Mouse (Mus musculus): ENCODE data around the gene Rhov. TPM values are rescaled to one million over a fixed set of nuclear protein-coding genes. Genes with fewer than 3 reads are reported as not detected.

Gene Rhov
- polyA plus RNA-seq, 1 experiment from 2014 or later, result 31.9 TPM

DNA sequence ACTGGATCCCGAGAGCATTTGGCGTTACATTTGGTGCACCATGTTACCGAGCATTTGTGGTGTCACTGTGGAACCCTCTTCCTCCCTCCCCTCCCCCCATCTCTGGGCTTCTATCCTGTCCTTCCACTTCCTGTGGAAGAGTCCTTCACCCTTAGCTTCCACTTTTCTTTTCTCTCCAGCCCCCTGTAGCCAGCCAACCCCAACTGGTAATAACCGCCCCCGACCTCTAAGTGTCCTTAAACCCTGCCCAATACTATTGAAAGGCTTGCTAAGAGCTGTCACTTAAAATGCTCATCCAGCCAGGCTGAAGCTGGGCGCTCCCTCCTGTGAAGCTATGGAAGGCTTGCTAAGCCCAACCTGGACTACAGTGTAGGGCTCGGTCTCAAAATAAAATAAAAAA lies 5.9 kb upstream of the Rhov start:
- WGBS, result 83% methylated on average over 7 of the region's 7 CpGs
- Histone ChIP-seq H3K27me3 (ENCODE audit: control insufficient read depth, insufficient read depth, low read length) (no peaks in the 10 kb centered on the region), H3K4me2 (ENCODE audit: low read depth, low read length) (no peak overlapping the region), H3K27ac (ENCODE audit: low read depth, low read length) (no peak overlapping the region), H3K9ac (replicated peaks; ENCODE audit: low read depth, low read length) (no peak overlapping the region), H3K4me1 (ENCODE audit: control insufficient read depth, insufficient read depth, low read length) (no peaks in the 10 kb centered on the region), H3K4me3 (ENCODE audit: low read depth, low read length) (no peak overlapping the region), H3K9me3 (ENCODE audit: control insufficient read depth, low read length) (no peaks in the 10 kb centered on the region), H3K36me3 (ENCODE audit: control insufficient read depth, insufficient read depth, low read length) (no peaks in the 10 kb centered on the region)
- no peak for ATAC-seq (ENCODE audit: low read depth)

DNA sequence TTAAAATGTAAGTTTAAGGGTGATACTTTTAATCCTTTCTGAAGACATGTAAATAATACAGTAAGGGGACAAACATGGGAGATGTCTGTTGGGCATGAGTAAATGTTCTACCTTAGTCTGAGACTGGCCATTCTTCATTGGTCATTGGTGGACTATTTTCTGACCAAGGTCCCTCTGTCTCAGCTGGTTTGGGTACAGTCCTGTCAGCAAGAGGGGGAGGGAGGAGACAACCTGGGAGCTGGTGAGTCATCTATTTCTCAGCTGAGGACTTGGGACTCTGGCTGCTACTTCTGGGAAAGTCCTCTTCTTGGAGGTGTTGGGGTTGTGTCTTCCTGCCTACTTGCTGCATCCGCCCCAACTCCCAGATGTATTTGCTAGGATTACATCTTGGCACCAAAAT lies 3.1 kb upstream of the Rhov start:
- WGBS, result 87% methylated on average over 1 of the region's 1 CpGs
- no peak overlapping the region for H3K27ac ChIP-seq (ENCODE audit: low read depth, low read length)
- H3K4me2 ChIP-seq (ENCODE audit: low read depth, low read length), result no peak overlapping the region
- no peak overlapping the region for H3K4me3 ChIP-seq (ENCODE audit: low read depth, low read length)
- no peak overlapping the region for H3K9ac ChIP-seq (replicated peaks; ENCODE audit: low read depth, low read length)
- no peaks in the 10 kb centered on the region for H3K36me3 ChIP-seq (ENCODE audit: control insufficient read depth, insufficient read depth, low read length)
- no peaks in the 10 kb centered on the region for H3K4me1 ChIP-seq (ENCODE audit: control insufficient read depth, insufficient read depth, low read length)
- ATAC-seq (ENCODE audit: low read depth), result no peak
- H3K27me3 ChIP-seq (ENCODE audit: control insufficient read depth, insufficient read depth, low read length), result no peaks in the 10 kb centered on the region
- no peaks in the 10 kb centered on the region for H3K9me3 ChIP-seq (ENCODE audit: control insufficient read depth, low read length)

DNA sequence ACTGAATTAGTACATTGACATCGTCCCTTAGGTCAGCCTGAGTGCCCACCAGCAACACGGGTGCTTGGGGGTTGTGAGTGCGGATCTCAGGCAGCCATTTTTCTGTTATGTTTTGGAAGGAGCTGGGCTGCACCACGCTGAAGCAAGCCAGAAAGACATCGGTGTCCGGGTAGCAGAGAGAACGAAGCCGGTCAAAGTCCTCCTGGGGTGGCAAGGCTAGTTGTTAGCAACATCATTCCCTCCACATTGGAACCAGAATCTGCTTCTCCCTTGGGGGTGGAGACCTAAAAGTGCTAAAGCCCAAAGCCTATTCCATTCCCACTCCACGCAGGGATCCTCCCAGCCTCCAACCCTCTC lies 808 bp downstream of the Rhov start:
- peak overlapping the region; percentile 75 for H3K9ac ChIP-seq (replicated peaks; ENCODE audit: low read depth, low read length)
- H3K9me3 ChIP-seq (ENCODE audit: control insufficient read depth, low read length), result no peaks in the 10 kb centered on the region
- H3K27ac ChIP-seq (ENCODE audit: low read depth, low read length), result no peak overlapping the region
- H3K4me1 ChIP-seq (ENCODE audit: control insufficient read depth, insufficient read depth, low read length), result 0 out of 2 replicates have a peak, but pooled peaks cover 2% of the 10 kb centered on the region
- no peaks in the 10 kb centered on the region for H3K36me3 ChIP-seq (ENCODE audit: control insufficient read depth, insufficient read depth, low read length)
- no peak for ATAC-seq (ENCODE audit: low read depth)
- H3K4me3 ChIP-seq (ENCODE audit: low read depth, low read length), result peak overlapping the region; percentile 75
- WGBS, result 45% methylated on average over 9 of the region's 9 CpGs
- H3K27me3 ChIP-seq (ENCODE audit: control insufficient read depth, insufficient read depth, low read length), result no peaks in the 10 kb centered on the region
- peak overlapping the region; percentile 72 for H3K4me2 ChIP-seq (ENCODE audit: low read depth, low read length)

DNA sequence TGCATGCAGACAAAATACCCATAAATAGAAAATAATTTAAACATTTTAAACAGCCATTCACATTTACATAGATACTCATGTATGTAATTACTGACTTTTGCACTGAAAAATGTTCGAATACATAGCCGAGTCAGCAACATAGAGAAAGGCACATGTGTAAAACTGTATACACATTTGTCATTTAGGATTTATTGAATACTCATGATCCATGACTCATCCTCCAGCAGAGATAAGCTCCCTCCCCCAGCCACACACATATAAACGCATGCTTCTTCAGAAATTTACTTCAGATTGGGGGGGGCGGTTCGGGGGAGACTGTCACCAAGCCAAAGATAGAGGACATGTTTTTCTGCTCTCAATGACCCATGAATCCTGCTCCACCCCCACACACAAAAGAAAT lies 7.3 kb downstream of the Rhov start:
- ATAC-seq (ENCODE audit: low read depth), result no peak
- H3K9me3 ChIP-seq (ENCODE audit: control insufficient read depth, low read length), result no peaks in the 10 kb centered on the region
- 0 out of 2 replicates have a peak, but pooled peaks cover 2% of the 10 kb centered on the region for H3K4me1 ChIP-seq (ENCODE audit: control insufficient read depth, insufficient read depth, low read length)

DNA sequence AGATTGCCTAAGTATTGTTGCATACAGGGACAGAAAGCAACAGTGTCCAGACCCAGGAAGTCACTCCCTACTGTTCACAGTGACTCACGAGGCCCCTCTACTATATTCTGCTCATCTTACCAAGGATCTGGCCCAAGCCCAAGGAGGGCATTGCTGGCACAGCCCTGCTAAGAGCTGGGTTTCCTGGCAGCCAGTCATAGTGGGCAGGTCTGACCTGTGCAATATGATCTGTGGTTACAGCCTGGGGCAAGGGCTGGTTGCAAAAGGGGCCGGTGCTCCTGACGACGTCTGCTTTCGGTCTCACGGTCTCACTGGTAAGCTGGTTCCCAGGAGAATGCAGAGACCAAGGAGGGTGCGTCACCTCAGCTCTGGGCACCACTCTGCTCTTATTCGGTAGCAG lies 8.1 kb downstream of the Rhov start:
- no peaks in the 10 kb centered on the region for H3K4me1 ChIP-seq (ENCODE audit: control insufficient read depth, insufficient read depth, low read length)
- peak; percentile 46; the same call in 1 of the 2 replicates for ATAC-seq (ENCODE audit: low read depth)
- no peak overlapping the region for H3K4me3 ChIP-seq (ENCODE audit: low read depth, low read length)
- no peak overlapping the region for H3K4me2 ChIP-seq (ENCODE audit: low read depth, low read length)
- no peaks in the 10 kb centered on the region for H3K27me3 ChIP-seq (ENCODE audit: control insufficient read depth, insufficient read depth, low read length)
- 36% methylated on average over 8 of the region's 8 CpGs for WGBS
- H3K27ac ChIP-seq (ENCODE audit: low read depth, low read length), result no peak overlapping the region
- H3K36me3 ChIP-seq (ENCODE audit: control insufficient read depth, insufficient read depth, low read length), result no peaks in the 10 kb centered on the region
- H3K9ac ChIP-seq (replicated peaks; ENCODE audit: low read depth, low read length), result no peak overlapping the region
- no peaks in the 10 kb centered on the region for H3K9me3 ChIP-seq (ENCODE audit: control insufficient read depth, low read length)

More for the DNA sequence above, 7.3 kb downstream of the Rhov start:
- H3K9ac ChIP-seq (replicated peaks; ENCODE audit: low read depth, low read length), result no peak overlapping the region
- no peak overlapping the region for H3K27ac ChIP-seq (ENCODE audit: low read depth, low read length)
- H3K4me2 ChIP-seq (ENCODE audit: low read depth, low read length), result no peak overlapping the region
- no peak overlapping the region for H3K4me3 ChIP-seq (ENCODE audit: low read depth, low read length)
- H3K36me3 ChIP-seq (ENCODE audit: control insufficient read depth, insufficient read depth, low read length), result no peaks in the 10 kb centered on the region
- WGBS, result 82% methylated on average over 5 of the region's 5 CpGs
- no peaks in the 10 kb centered on the region for H3K27me3 ChIP-seq (ENCODE audit: control insufficient read depth, insufficient read depth, low read length)

DNA sequence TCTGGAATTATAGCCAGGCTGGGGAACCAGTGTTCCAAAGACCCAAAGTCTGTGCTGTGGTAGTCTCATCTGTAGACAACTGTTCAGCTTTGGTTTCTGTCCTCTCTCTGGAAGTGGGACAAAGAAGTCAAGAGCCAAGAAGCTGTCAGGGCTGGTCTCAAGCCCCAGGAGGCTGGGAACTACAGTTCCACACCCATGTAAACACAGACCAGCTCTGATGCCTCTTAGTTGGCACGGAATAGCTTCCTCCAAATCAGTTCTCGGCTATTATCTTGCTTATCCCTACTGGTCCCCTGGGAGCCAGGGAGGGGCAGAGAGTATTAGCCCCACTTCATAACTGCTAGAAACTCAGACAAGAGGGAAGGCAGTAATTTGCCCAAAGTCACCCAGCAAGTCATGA lies 9.7 kb downstream of the Rhov start:
- H3K4me3 ChIP-seq (ENCODE audit: low read depth, low read length), result no peak overlapping the region
- no peaks in the 10 kb centered on the region for H3K9me3 ChIP-seq (ENCODE audit: control insufficient read depth, low read length)
- H3K27ac ChIP-seq (ENCODE audit: low read depth, low read length), result no peak overlapping the region
- 58% methylated on average over 2 of the region's 2 CpGs for WGBS
- H3K9ac ChIP-seq (replicated peaks; ENCODE audit: low read depth, low read length), result no peak overlapping the region
- no peak for ATAC-seq (ENCODE audit: low read depth)
- H3K4me2 ChIP-seq (ENCODE audit: low read depth, low read length), result no peak overlapping the region
- no peaks in the 10 kb centered on the region for H3K4me1 ChIP-seq (ENCODE audit: control insufficient read depth, insufficient read depth, low read length)
- no peaks in the 10 kb centered on the region for H3K27me3 ChIP-seq (ENCODE audit: control insufficient read depth, insufficient read depth, low read length)
- H3K36me3 ChIP-seq (ENCODE audit: control insufficient read depth, insufficient read depth, low read length), result no peaks in the 10 kb centered on the region

DNA sequence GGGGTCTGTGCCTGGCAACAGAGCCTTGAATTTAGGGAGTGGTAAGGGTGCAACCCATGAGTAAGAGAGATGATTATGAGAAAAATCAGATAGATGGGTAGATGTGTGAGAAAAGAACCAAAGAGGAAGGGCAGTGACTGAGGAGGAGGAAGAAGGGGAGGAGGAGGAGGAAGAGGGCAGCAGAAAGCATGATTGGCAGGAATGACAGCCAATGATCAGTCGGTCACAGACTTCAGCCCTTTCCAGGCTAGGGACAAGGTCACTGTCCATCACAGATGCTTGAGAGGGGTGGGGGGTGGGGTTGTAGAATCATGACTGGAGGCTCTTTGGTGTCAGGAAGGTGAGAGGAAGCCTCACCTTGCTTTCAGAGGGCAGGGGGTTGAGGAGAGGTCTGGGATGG lies 10.6 kb downstream of the Rhov start:
- Histone ChIP-seq H3K4me2 (ENCODE audit: low read depth, low read length) (no peak overlapping the region), H3K36me3 (ENCODE audit: control insufficient read depth, insufficient read depth, low read length) (no peaks in the 10 kb centered on the region), H3K4me3 (ENCODE audit: low read depth, low read length) (no peak overlapping the region), H3K9me3 (ENCODE audit: control insufficient read depth, low read length) (no peaks in the 10 kb centered on the region), H3K27me3 (ENCODE audit: control insufficient read depth, insufficient read depth, low read length) (no peaks in the 10 kb centered on the region), H3K27ac (ENCODE audit: low read depth, low read length) (no peak overlapping the region), H3K4me1 (ENCODE audit: control insufficient read depth, insufficient read depth, low read length) (no peaks in the 10 kb centered on the region), H3K9ac (replicated peaks; ENCODE audit: low read depth, low read length) (no peak overlapping the region)
- WGBS, result 86% methylated on average over 1 of the region's 1 CpGs
- ATAC-seq (ENCODE audit: low read depth), result no peak

DNA sequence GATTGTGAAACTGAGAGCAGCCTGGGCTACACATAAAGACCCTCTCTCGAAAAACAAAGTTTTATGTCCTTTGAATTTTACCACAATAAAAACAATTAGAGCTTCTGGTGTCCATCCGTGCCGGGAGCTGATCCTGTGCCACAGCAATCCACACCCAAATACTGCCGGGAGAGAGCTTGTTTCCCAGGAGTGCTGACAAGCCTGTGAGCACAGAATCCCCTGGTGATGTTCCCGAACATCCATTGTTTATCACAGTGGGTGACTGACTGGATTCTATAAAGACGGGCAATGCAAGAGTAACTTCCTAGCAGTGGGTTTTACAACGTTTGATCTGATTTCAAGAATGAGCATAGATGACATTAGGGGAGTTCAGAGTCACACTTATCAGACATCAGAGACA lies 16.1 kb downstream of the Rhov start:
- H3K27me3 ChIP-seq (ENCODE audit: control insufficient read depth, insufficient read depth, low read length), result no peaks in the 10 kb centered on the region
- H3K4me2 ChIP-seq (ENCODE audit: low read depth, low read length), result no peak overlapping the region
- no peaks in the 10 kb centered on the region for H3K4me1 ChIP-seq (ENCODE audit: control insufficient read depth, insufficient read depth, low read length)
- ATAC-seq (ENCODE audit: low read depth), result no peak
- no peak overlapping the region for H3K27ac ChIP-seq (ENCODE audit: low read depth, low read length)
- H3K9me3 ChIP-seq (ENCODE audit: control insufficient read depth, low read length), result no peaks in the 10 kb centered on the region
- H3K36me3 ChIP-seq (ENCODE audit: control insufficient read depth, insufficient read depth, low read length), result no peaks in the 10 kb centered on the region
- no peak overlapping the region for H3K9ac ChIP-seq (replicated peaks; ENCODE audit: low read depth, low read length)
- 4% methylated on average over 7 of the region's 7 CpGs for WGBS
- H3K4me3 ChIP-seq (ENCODE audit: low read depth, low read length), result no peak overlapping the region

DNA sequence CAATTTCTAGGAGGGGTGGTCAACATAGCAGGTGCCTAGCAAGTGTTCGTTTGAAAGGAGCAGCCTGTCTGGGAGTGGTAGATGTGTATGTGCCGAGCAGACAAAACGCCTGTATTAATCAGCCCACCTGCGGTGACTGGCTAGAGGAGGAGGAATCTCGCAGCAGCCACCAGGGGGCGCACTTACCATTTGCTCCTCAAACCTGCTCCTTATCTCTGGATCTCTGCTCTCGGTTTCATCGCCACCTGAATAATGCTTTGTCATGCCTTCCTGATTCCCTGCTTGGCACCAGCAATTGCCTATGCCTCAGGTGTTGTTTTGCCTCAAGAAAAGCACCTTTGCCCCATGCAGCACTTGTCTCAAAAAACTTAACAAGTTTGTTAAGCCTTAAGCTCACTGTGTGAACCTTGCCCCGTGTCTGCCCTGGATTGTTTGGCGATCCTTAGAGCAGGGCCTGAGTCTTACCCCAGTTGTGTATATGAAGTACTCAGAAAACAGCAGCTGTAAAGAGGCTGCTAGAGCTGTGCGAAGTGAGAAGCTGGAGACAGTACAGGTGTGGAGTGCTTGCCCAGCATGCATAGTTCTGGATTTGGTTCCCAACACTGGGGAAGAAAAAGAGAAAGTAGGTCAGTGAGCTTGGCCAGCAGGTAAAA lies 20.1 kb downstream of the Rhov start:
- H3K4me3 ChIP-seq (ENCODE audit: low read depth, low read length), result no peak overlapping the region
- H3K9me3 ChIP-seq (ENCODE audit: control insufficient read depth, low read length), result no peaks in the 10 kb centered on the region
- H3K4me1 ChIP-seq (ENCODE audit: control insufficient read depth, insufficient read depth, low read length), result no peaks in the 10 kb centered on the region
- no peak overlapping the region for H3K4me2 ChIP-seq (ENCODE audit: low read depth, low read length)
- 18% methylated on average over 11 of the region's 11 CpGs for WGBS
- H3K9ac ChIP-seq (replicated peaks; ENCODE audit: low read depth, low read length), result no peak overlapping the region
- H3K36me3 ChIP-seq (ENCODE audit: control insufficient read depth, insufficient read depth, low read length), result no peaks in the 10 kb centered on the region
- no peak overlapping the region for H3K27ac ChIP-seq (ENCODE audit: low read depth, low read length)
- peak; percentile 44; the same call in 1 of the 2 replicates for ATAC-seq (ENCODE audit: low read depth)
- H3K27me3 ChIP-seq (ENCODE audit: control insufficient read depth, insufficient read depth, low read length), result no peaks in the 10 kb centered on the region

Data from neural tube, embryonic 14.5 days (tissue).